Mouse (Mus musculus) cortical plate, adult 2 months (tissue): Measurements from ENCODE around the gene Afdn.

Experiments used
- CTCF ChIP-seq: fragments of 200-500 bp; IDR thresholded peaks from 2 replicates; pipeline ENCODE4 v1.5.1; 2011; ENCODE audit warnings: mild to moderate bottlenecking, control low read depth, low read length; ENCODE audit not compliant: insufficient read depth; ENCODE audit errors: extremely low read depth
- POLR2A ChIP-seq: fragments of 200-500 bp; IDR thresholded peaks from 2 replicates; pipeline ENCODE4 v1.6.1; 2011; ENCODE audit warnings: mild to moderate bottlenecking, low read length, control low read depth; ENCODE audit not compliant: insufficient read depth; ENCODE audit errors: extremely low read depth

DNA sequence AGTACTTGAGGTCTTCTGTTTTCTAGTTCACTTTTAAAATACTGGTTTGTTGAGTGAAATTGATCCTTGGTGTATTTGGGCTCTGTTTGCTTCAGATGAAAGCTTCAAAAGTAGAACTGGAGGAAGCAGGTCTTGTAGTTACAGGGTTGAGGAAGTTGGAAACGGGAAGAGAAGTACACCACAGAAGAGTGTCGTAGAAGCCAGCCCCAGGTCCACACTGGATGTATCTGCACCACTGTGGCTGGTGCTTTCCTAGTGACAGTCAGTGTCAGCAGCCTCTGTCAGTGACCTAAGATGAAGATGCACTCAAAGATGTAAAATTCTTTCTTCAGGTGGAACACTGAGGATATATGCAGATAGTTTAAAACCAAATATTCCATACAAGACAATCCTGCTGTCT, 57.5 kb downstream of the Afdn start:
- no peak for TF ChIP-seq CTCF
- TF ChIP-seq POLR2A = no peak
